Mouse (Mus musculus): ENCODE results near the gene Tacc3. TPM values are rescaled to one million over a fixed set of nuclear protein-coding genes. Genes with fewer than 3 reads are reported as not detected.

Gene Tacc3
- polyA plus RNA-seq, 1 experiment from 2014 or later = 232 TPM

DNA sequence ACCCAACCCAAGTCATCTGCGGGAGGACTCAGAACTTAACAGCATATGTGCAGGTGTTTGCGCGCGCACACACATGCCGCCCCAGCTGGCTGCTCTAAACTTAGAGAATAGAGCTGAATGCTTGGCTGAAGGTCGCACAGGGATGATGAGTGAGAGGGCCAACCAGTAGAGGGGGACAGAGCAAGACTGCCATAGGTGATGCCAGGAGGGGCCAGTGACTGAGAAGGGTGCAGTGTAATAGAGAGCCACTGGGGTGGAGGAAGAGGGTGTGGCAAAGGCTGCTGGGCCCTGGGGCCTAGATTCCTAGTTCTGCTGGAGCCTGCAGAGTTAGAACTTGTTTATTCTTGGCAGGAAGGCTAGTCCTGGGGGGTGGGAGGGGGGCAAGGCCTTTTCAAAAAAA is 58.5 kb downstream of the Tacc3 start:
- Histone ChIP-seq H3K9ac (ENCODE audit: low read depth, low read length) (no peak overlapping the region), H3K27me3 (ENCODE audit: control insufficient read depth, insufficient read depth, low read length) (peaks cover 10% of the 10 kb centered on the region; the same call in 1 of the 2 replicates), H3K4me2 (replicated peaks; ENCODE audit: low read depth, low read length) (no peak overlapping the region), H3K9me3 (ENCODE audit: control insufficient read depth, low read length) (no peaks in the 10 kb centered on the region), H3K4me1 (replicated peaks; ENCODE audit: control insufficient read depth, insufficient read depth, low read length) (peaks cover 17% of the 10 kb centered on the region), H3K36me3 (ENCODE audit: control insufficient read depth, insufficient read depth, low read length) (no peaks in the 10 kb centered on the region), H3K4me3 (ENCODE audit: low read depth, low read length) (no peak overlapping the region), H3K27ac (ENCODE audit: low read depth, low read length) (no peak overlapping the region)
- ATAC-seq (ENCODE audit: low FRiP score) = no peak
- no peak for DNase-seq (ENCODE audit: low spot score)
- WGBS = 81% methylated on average over 6 of the region's 6 CpGs

DNA sequence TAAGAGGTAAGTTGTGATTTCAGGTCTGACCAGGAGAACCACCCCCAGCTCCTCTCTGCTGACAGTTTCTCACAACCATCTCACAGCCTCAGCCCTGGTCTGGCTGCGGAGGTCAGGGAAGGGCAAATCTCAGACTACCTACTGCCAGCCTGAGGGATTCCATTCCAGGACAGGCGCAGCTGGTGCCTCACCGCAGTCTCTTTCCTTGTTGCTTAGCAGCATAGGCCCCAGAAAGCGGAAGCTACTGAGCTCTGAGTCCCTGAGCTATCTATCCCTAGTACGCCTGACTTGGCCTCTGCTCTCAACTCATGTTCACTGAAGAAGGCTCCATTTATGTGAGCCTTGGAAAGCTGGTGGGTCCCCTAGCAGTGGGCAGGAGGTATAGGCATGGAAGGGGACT is 60.5 kb downstream of the Tacc3 start:
- Histone ChIP-seq H3K4me3 (ENCODE audit: low read depth, low read length) (no peak overlapping the region), H3K4me1 (replicated peaks; ENCODE audit: control insufficient read depth, insufficient read depth, low read length) (peaks cover 20% of the 10 kb centered on the region), H3K27ac (ENCODE audit: low read depth, low read length) (0 out of 2 replicates have a peak overlapping the region, but pooled peaks have one; percentile 4), H3K9ac (ENCODE audit: low read depth, low read length) (no peak overlapping the region), H3K27me3 (ENCODE audit: control insufficient read depth, insufficient read depth, low read length) (peaks cover 8% of the 10 kb centered on the region; the same call in 1 of the 2 replicates), H3K36me3 (ENCODE audit: control insufficient read depth, insufficient read depth, low read length) (no peaks in the 10 kb centered on the region), H3K9me3 (ENCODE audit: control insufficient read depth, low read length) (no peaks in the 10 kb centered on the region), H3K4me2 (replicated peaks; ENCODE audit: low read depth, low read length) (no peak overlapping the region)
- ATAC-seq (ENCODE audit: low FRiP score) (no peak), DNase-seq (ENCODE audit: low spot score) (no peak)
- 52% methylated on average over 5 of the region's 5 CpGs for WGBS

DNA sequence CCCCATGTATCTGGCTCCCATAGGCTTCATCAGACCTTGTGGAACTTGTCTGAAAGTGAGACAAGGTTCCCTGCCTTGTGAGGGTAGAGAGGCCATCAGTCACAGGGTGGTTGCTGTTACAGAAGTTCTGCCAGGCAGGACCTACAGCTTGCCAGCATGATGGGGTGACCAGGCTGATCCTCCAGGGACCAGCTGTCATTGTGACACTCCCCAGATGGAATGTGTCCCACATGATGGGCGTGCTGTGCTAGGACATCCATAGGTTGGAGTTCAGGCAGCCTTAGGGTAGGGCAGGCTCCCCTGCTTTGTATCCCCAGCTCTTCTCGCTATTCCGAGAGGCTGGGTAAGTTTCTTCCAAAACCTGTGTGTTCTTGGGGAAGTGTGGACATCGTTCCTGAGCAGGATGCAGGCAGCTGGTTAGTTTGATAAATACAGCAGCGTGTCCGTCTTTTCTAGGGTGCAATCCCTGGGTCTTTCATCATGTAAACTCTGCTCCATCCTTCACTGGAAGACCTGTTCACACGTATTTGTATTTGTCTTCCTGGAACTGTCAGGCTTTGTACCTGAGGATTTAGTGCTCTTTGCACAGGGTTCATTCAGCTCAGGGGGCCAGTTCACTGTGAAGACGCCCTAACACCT is 63.0 kb downstream of the Tacc3 start:
- peak overlapping the region; percentile 94 for H3K4me2 ChIP-seq (replicated peaks; ENCODE audit: low read depth, low read length)
- 9% methylated on average over 8 of the region's 8 CpGs for WGBS
- H3K27ac ChIP-seq (ENCODE audit: low read depth, low read length) = peak overlapping the region; percentile 86
- ATAC-seq (ENCODE audit: low FRiP score) (no peak), DNase-seq (ENCODE audit: low spot score) (no peak)
- H3K9ac ChIP-seq (ENCODE audit: low read depth, low read length) = peak overlapping the region; percentile 83
- peaks cover 20% of the 10 kb centered on the region for H3K4me1 ChIP-seq (replicated peaks; ENCODE audit: control insufficient read depth, insufficient read depth, low read length)
- no peaks in the 10 kb centered on the region for H3K36me3 ChIP-seq (ENCODE audit: control insufficient read depth, insufficient read depth, low read length)
- H3K9me3 ChIP-seq (ENCODE audit: control insufficient read depth, low read length) = no peaks in the 10 kb centered on the region
- H3K4me3 ChIP-seq (ENCODE audit: low read depth, low read length) = peak overlapping the region; percentile 84
- H3K27me3 ChIP-seq (ENCODE audit: control insufficient read depth, insufficient read depth, low read length) = peaks cover 8% of the 10 kb centered on the region; the same call in 1 of the 2 replicates

DNA sequence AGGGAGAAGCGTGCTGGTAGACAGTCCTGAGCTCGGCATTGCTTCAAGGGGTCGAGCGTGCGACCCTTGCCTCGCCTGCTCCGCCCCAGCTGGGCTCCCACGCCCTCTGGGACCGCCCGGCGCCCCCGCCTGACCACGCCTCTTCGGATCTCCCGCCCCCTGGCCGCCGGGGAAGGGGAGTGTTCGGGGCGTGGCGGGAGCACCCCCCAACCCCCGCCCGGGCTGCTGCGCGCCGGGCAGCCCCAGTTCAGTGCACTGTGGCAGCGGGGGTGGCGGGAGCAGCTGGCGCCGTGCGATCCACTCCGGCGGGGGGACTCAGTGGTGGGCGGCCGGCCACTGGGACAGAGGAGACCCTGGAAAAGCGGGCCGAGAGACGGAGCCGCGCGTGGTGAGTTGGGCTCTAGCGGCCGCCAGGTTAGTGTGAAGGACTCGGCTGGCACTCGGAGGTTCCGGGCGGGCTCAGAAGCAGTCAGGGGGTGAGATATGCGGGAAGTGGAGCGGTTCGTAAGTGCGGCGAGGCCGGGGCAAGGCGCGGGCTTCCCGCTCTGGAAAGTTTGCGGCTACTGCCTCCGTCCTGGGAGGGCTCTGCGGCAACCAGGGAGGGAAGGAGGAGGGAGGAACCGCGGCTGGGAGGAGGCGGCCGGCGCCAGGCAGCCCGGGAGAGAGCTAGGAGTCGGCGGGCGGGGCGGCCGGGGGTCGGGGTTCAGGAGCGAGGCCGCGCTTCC is 63.8 kb downstream of the Tacc3 start, which contains the start of gene Fgfr3:
Gene Fgfr3 (plus strand): TSS at position 134 of the 725 bp plus-strand sequence.
- no peaks in the 10 kb centered on the region for H3K36me3 ChIP-seq (ENCODE audit: control insufficient read depth, insufficient read depth, low read length)
- H3K27ac ChIP-seq (ENCODE audit: low read depth, low read length) = peak within 1 kb of the TSS; percentile 86
- peak within 1 kb of the TSS; percentile 84 for H3K4me3 ChIP-seq (ENCODE audit: low read depth, low read length)
- peaks cover 19% of the 10 kb centered on the region for H3K4me1 ChIP-seq (replicated peaks; ENCODE audit: control insufficient read depth, insufficient read depth, low read length)
- peak within 1 kb of the TSS; percentile 94 for H3K4me2 ChIP-seq (replicated peaks; ENCODE audit: low read depth, low read length)
- WGBS = under 1% methylated on average over 61 of the region's 73 CpGs
- no peaks in the 10 kb centered on the region for H3K9me3 ChIP-seq (ENCODE audit: control insufficient read depth, low read length)
- ATAC-seq (ENCODE audit: low FRiP score) = peak; percentile 67
- peaks cover 9% of the 10 kb centered on the region; the same call in 1 of the 2 replicates for H3K27me3 ChIP-seq (ENCODE audit: control insufficient read depth, insufficient read depth, low read length)
- DNase-seq (ENCODE audit: low spot score) = peak; percentile 81
- H3K9ac ChIP-seq (ENCODE audit: low read depth, low read length) = peak within 1 kb of the TSS; percentile 83

DNA sequence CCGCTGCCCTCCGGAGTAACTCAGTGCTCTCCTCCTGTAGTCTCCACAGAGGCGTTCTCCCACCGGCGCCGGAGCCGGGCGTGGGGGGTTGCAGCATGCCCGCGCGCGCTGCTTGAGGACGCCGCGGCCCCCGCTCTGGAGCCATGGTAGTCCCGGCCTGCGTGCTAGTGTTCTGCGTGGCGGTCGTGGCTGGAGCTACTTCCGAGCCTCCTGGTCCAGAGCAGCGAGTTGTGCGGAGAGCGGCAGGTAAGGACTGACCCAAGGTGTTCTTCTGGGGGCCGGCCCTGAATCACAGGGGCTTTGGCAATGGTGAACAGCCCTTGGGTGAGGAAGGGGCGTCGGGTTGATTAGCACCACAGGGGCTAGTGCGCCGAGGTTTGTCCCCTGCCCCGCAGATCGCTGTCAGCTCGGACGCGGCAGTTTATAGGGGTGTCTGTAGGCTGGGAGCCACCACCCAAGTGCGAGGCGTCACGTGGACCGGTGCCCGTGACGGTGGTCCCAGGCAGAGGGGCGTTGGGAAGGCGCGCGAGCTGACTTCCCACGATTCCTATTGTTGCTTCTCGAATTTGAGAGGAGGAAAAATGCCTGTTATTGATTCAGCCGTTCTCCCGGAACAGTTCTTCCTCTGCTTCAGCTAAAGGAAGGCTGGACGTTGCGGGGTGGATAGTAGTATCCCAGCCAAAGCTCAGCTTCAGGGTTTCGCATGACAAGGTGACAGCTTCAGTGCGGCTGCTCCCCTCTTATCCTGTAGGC is 64.5 kb downstream of the Tacc3 start:
- Histone ChIP-seq H3K36me3 (ENCODE audit: control insufficient read depth, insufficient read depth, low read length) (no peaks in the 10 kb centered on the region), H3K4me3 (ENCODE audit: low read depth, low read length) (peak overlapping the region; percentile 84), H3K27ac (ENCODE audit: low read depth, low read length) (peak overlapping the region; percentile 86), H3K9me3 (ENCODE audit: control insufficient read depth, low read length) (no peaks in the 10 kb centered on the region), H3K4me1 (replicated peaks; ENCODE audit: control insufficient read depth, insufficient read depth, low read length) (peaks cover 19% of the 10 kb centered on the region), H3K9ac (ENCODE audit: low read depth, low read length) (peak overlapping the region; percentile 83), H3K27me3 (ENCODE audit: control insufficient read depth, insufficient read depth, low read length) (peaks cover 9% of the 10 kb centered on the region; the same call in 1 of the 2 replicates), H3K4me2 (replicated peaks; ENCODE audit: low read depth, low read length) (peak overlapping the region; percentile 94)
- DNase-seq (ENCODE audit: low spot score) (peak; percentile 71), ATAC-seq (ENCODE audit: low FRiP score) (no peak)
- WGBS = 1% methylated on average over 53 of the region's 53 CpGs

DNA sequence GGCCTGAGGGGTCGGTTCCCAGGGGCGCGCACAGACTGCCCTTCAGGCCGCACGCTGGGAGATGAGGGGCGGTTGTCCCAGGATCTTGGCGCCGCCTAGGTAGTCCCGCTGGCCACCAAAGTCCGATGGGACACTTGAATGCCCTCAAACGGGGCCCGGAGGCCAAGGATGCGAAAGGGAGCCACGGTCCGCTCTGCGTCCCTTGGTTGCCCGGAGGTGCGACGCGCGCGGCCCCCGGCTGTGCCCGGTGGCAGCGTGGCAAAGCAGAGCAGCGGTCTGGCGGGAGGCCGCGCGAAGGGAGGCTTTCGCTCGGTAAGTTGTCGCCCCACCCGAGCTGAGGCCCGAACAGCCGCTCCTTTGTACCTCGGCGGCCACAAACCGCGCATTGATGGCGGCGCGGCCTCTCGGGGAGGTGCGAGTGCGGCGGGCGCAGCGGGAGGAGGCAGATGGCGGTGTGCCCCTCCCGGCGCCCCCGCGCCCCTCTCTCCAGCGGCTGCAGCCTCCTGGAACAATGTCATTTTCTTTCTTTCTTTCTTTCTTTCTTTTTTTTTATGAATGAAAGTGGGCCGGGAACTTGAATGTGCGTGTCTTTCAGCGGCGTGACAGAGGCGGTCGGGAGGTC is 65.2 kb downstream of the Tacc3 start:
- under 1% methylated on average over 61 of the region's 61 CpGs for WGBS
- Histone ChIP-seq H3K36me3 (ENCODE audit: control insufficient read depth, insufficient read depth, low read length) (no peaks in the 10 kb centered on the region), H3K27me3 (ENCODE audit: control insufficient read depth, insufficient read depth, low read length) (peaks cover 7% of the 10 kb centered on the region; the same call in 1 of the 2 replicates), H3K4me1 (replicated peaks; ENCODE audit: control insufficient read depth, insufficient read depth, low read length) (peaks cover 19% of the 10 kb centered on the region), H3K9ac (ENCODE audit: low read depth, low read length) (peak overlapping the region; percentile 83), H3K27ac (ENCODE audit: low read depth, low read length) (peak overlapping the region; percentile 86), H3K4me3 (ENCODE audit: low read depth, low read length) (peak overlapping the region; percentile 84), H3K4me2 (replicated peaks; ENCODE audit: low read depth, low read length) (peak overlapping the region; percentile 94), H3K9me3 (ENCODE audit: control insufficient read depth, low read length) (no peaks in the 10 kb centered on the region)
- DNase-seq (ENCODE audit: low spot score) (peak; percentile 78), ATAC-seq (ENCODE audit: low FRiP score) (peak; percentile 58)

DNA sequence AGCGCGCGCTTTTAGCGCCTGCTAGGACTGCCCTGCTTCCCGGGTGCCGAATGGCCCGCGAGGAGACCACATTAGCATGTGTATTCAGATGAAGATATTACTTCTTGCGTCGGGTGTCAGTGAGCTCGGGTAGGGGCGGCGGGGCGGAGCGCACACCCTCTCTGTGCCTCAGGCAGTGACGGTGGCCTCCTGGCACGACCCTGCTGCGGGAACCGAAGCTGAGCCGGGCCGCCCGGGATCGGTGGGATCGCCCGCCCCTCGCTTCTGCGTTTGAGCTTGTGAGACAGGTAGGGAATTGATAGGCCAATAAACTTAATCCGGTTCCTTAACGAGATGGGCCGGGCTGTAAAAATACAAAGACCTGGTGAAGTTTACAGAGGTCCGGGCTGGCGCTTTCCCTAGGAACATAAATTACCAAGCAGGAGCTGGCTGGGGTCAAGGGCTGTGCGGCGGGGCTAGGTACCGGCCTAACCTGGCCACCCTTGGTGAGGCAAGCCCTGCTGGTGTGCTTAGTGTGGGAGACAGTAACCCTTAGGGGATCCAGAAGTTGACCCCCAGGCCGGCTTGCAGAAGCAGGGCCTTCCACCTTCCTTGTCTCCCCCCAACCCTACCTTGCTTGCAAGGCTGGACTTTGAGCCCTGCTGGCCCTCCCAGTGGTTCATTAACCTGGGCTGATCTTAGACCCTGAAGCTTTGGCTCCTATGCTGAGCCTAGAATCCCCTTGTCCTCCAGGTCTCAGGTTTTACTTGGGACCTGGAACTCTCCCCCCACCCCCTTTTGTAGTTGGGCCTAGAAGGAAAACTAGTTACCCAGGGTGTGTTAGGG is 65.9 kb downstream of the Tacc3 start:
- DNase-seq (ENCODE audit: low spot score) (no peak), ATAC-seq (ENCODE audit: low FRiP score) (peak; percentile 77)
- Histone ChIP-seq H3K9ac (ENCODE audit: low read depth, low read length) (peak overlapping the region; percentile 83), H3K27me3 (ENCODE audit: control insufficient read depth, insufficient read depth, low read length) (peaks cover 7% of the 10 kb centered on the region; the same call in 1 of the 2 replicates), H3K4me3 (ENCODE audit: low read depth, low read length) (peak overlapping the region; percentile 84), H3K36me3 (ENCODE audit: control insufficient read depth, insufficient read depth, low read length) (no peaks in the 10 kb centered on the region), H3K4me1 (replicated peaks; ENCODE audit: control insufficient read depth, insufficient read depth, low read length) (peaks cover 16% of the 10 kb centered on the region), H3K4me2 (replicated peaks; ENCODE audit: low read depth, low read length) (peak overlapping the region; percentile 94), H3K9me3 (ENCODE audit: control insufficient read depth, low read length) (no peaks in the 10 kb centered on the region), H3K27ac (ENCODE audit: low read depth, low read length) (peak overlapping the region; percentile 86)
- WGBS = 2% methylated on average over 34 of the region's 36 CpGs

Data from hindbrain, embryonic 11.5 days (tissue).